Mouse (Mus musculus) urinary bladder, adult 2 months (tissue): ENCODE results near the gene Gm21866. TPM values are rescaled to one million over a fixed set of nuclear protein-coding genes. Genes with fewer than 3 reads are reported as not detected.
"Not testable (repeated sequence)": the region's sequence is repeated elsewhere in the genome, so short reads cannot be mapped to it uniquely, and the experiment has no call there.

Experiments
- DNase-seq: peaks from one replicate; pipeline ENCODE4 v3.0.0; 2022; ENCODE audit warnings: low spot score
- polyA plus RNA-seq: library from polyadenylated mRNA; depleted of rRNA; stranded (reverse); fragments of >200 nt; gene quantifications from 2 replicates; pipeline ENCODE4 v1.2.3, GENCODE M21; 2012; rRNA removed

Gene Gm21866
- not detected in 2 replicates for polyA plus RNA-seq

- not testable (repeated sequence) for DNase-seq
Observed at GRCm38 (mm10) chrY:13465479-13465878, at the start of gene Gm21866. Gm21866 (minus strand) TSS chrY:13465579.

GRCm38 (mm10) chrY:13493726-13494125 lies 28.3 kb upstream of the Gm21866 start, which contains the start of gene Gm20773:
Gm20773 (plus strand) TSS chrY:13494026.
- not testable (repeated sequence) for DNase-seq

Other genes starting within 250 kb of the Gm21866 start
- gene Gm21828, start 241.7 kb downstream of the Gm21866 start, polyA plus RNA-seq: not detected in 2 replicates
- gene Gm21440, start 213.2 kb downstream of the Gm21866 start, polyA plus RNA-seq: not detected in 2 replicates
- gene Gm21454, start 213.1 kb downstream of the Gm21866 start, polyA plus RNA-seq: not detected in 2 replicates
- gene Gm21725, start 116.5 kb downstream of the Gm21866 start, polyA plus RNA-seq: not detected in 2 replicates
- not detected in 2 replicates for gene Gm20773, start 28.4 kb upstream of the Gm21866 start, polyA plus RNA-seq